Mouse (Mus musculus) MEL (cell line): Measurements from ENCODE around the gene Gm9903.

ENCODE experiments used
- BHLHE40 ChIP-seq: IDR thresholded peaks from 2 replicates; pipeline ENCODE4 v1.6.1; 2012; ENCODE audit warnings: low read depth, mild to moderate bottlenecking, inconsistent platforms, low read length, improper control_type of control experiment, borderline replicate concordance
- CHD2 ChIP-seq: IDR thresholded peaks from 2 replicates; pipeline ENCODE4 v1.6.1; 2011; ENCODE audit warnings: low read length, improper control_type of control experiment
- CTCF ChIP-seq, 3 experiments: IDR thresholded peaks in 2 of 3; conservative IDR thresholded peaks in 1 of 3; 2 replicates each; pipeline ENCODE4 v1.5.1; 2011 to 2012; ENCODE audit warnings: low read length in 3 of 3, low read depth in 2 of 3, mild to moderate bottlenecking in 2 of 3, improper control_type of control experiment in 1 of 3, inconsistent platforms in 1 of 3, mixed read lengths in 1 of 3, moderate library complexity in 1 of 3; ENCODE audit not compliant: control insufficient read depth in 1 of 3, insufficient read depth in 1 of 3, poor library complexity in 1 of 3, severe bottlenecking in 1 of 3
- ELF1 ChIP-seq: IDR thresholded peaks from 2 replicates; pipeline ENCODE4 v1.6.1; 2014; ENCODE audit warnings: low read depth, mild to moderate bottlenecking, inconsistent platforms, low read length, improper control_type of control experiment, moderate library complexity
- JUND ChIP-seq: IDR thresholded peaks from 2 replicates; pipeline ENCODE4 v1.6.1; 2011; ENCODE audit warnings: low read depth, mild to moderate bottlenecking, improper control_type of control experiment, low read length
- MAFK ChIP-seq: IDR thresholded peaks from 2 replicates; pipeline ENCODE4 v1.6.1; 2011; ENCODE audit warnings: low read depth, mild to moderate bottlenecking, low read length, improper control_type of control experiment, borderline replicate concordance
- POLR2A ChIP-seq, 2 experiments: IDR thresholded peaks; 2 replicates each; pipeline ENCODE4 v1.6.1; 2011 to 2012; ENCODE audit warnings: low read length in 2 of 2, mild to moderate bottlenecking in 2 of 2, control low read depth in 1 of 2, improper control_type of control experiment in 1 of 2, low read depth in 1 of 2, moderate library complexity in 1 of 2; ENCODE audit not compliant: control insufficient read depth in 1 of 2, insufficient read depth in 1 of 2, poor library complexity in 1 of 2
- RCOR1 ChIP-seq: IDR thresholded peaks from 2 replicates; pipeline ENCODE4 v1.6.1; 2012; ENCODE audit warnings: low read depth, mild to moderate bottlenecking, inconsistent platforms, low read length, improper control_type of control experiment
- TCF12 ChIP-seq: IDR thresholded peaks from 2 replicates; pipeline ENCODE4 v1.6.1; 2014; ENCODE audit warnings: low read depth, mild to moderate bottlenecking, inconsistent platforms, low read length, improper control_type of control experiment, moderate library complexity
- UBTF ChIP-seq: IDR thresholded peaks from 2 replicates; pipeline ENCODE4 v1.6.1; 2012; ENCODE audit warnings: low read depth, mild to moderate bottlenecking, inconsistent platforms, low read length, improper control_type of control experiment, moderate library complexity, borderline replicate concordance; ENCODE audit not compliant: insufficient read depth
- ZC3H11A ChIP-seq: IDR thresholded peaks from 2 replicates; pipeline ENCODE4 v1.6.1; 2012; ENCODE audit warnings: low read depth, mild to moderate bottlenecking, inconsistent platforms, low read length, improper control_type of control experiment

GRCm38 (mm10) chr5:33651541-33651920, 21.8 kb downstream of the Gm9903 start:
- TF ChIP-seq CTCF (IDR thresholded peaks at IDR 0.05 in 2 of 3, conservative IDR thresholded peaks at IDR 0.05 in 1 of 3; ENCODE audit: control insufficient read depth in 1 of 3, insufficient read depth in 1 of 3, low read depth in 2 of 3, low read length in 3 of 3, poor library complexity in 1 of 3, severe bottlenecking in 1 of 3) (no peak), POLR2A (IDR thresholded peaks at IDR 0.05; ENCODE audit: control insufficient read depth in 1 of 2, insufficient read depth in 1 of 2, low read depth in 1 of 2, low read length in 2 of 2, poor library complexity in 1 of 2) (no peak), ELF1 (no peak), RCOR1 (no peak), UBTF (no peak), BHLHE40 (no peak), CHD2 (no peak), MAFK (no peak), ZC3H11A (no peak), TCF12 (no peak), JUND (no peak)
